Mouse (Mus musculus): ENCODE measurements at regions not wholly inside any gene's neighbourhood (a gene's known extent, or its start where the extent isn't known, plus 50 kb on each side); places are given as distances from the start of the nearest gene placed in this dataset.

DNA sequence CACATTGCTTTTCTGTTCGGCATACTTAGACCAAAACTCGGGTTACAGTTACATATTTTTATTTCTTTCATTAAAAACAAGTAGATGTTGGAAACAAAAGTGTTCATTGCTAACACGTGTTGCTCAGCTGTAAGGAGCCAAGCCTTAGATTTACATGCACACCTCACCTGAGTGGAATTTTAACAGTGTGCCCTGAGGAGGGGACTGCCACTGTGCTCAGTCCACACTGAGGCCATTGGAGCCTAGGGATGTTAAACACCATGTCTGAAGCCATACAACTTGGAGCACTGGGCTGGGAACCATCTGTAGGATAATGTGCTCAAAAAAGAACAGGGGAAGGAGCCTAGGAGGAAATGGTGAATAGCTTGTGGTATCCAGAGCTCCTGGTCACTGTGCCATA, 233.5 kb downstream of the Irs2 start:
- no peak for DNase-seq (ENCODE audit: low spot score in 2 of 2)

DNA sequence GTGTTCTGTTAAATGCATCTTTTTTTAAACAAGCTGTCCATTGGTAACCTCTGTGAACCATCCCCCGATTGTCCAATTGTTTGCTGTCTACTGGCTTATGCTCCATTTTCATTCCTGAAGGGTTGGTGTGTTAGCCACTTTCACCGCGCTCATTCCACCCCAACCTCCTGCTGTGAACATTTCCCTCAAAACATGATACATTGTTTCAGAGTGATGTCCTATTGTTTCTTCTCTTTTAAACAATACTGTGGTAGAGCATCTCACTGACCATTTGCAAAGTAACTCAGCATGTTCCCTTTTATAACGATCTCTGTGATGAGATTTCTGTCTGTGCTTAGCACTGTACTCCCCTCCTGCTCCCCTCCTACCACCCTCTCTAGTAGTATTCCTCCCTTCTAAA, 240.1 kb downstream of the Irs2 start:
- no peak for DNase-seq (ENCODE audit: low spot score in 2 of 2)

DNA sequence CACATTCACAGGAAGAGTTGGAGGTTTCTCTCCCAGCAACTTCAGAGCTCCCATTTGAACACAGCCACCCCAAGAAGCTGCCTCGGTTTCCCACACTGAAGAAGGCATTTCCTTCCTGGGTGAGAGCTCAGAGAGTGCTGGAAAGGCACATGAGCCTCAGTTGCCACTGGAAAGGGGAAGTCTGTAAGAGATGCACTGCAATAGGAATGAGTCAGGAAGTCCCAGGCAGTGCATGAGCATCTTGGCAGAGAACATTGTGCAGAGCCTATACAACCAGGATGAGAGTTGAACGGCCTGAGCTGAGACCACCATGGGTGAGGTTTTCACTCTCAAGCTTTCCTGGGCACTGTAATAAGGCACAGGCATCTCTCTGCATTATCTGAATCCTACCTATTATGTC, 244.4 kb downstream of the Irs2 start:
- DNase-seq (ENCODE audit: low spot score in 2 of 2) = no peak

GRCm38 (mm10) chr8:10761694-10762305, 246.5 kb downstream of the Irs2 start:
- no peak for DNase-seq (ENCODE audit: low spot score in 2 of 2)

DNA sequence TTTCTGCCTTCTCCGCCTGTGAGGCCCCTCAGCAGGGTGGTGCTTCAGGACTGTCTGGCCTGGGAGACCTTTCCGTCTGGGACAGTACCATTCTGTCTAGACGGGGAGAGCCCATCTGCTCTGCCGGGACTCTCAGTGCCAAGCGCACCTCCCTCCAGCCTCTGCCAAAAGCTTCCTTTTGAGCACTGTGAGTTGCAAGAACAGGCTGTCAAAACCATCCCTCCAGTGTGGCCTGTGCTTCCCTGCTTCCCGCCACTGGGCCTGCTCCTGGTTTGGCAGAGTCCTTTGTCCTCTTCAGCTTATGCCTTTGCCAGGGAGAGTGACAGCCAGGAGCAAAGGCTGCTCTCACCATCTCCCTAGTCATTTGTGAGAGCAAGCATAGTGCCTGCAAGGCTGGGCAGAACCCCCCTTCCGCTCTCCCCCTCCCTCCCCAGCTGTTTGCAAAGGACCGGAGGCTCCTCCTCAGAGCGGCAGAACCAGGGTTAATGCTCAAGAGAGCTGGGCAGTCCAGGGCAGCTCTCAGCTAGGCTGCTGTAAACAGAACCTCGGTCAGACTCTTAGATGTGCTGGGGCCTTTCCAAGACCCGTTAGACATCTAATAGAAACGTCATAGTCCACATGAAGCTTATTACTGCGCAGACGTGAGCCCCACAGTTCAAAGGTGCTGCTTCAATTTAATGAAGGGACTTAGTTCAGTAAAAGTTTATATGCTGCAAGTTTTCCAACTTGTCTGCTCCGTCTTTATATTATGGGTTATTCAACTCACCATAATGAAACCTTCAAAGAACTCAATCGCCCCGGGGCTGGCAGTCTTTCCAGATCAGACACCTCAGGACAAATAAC, 247.2 kb downstream of the Irs2 start:
- peak in 1 of 2 experiments; percentile 13 for DNase-seq (ENCODE audit: low spot score in 2 of 2)

DNA sequence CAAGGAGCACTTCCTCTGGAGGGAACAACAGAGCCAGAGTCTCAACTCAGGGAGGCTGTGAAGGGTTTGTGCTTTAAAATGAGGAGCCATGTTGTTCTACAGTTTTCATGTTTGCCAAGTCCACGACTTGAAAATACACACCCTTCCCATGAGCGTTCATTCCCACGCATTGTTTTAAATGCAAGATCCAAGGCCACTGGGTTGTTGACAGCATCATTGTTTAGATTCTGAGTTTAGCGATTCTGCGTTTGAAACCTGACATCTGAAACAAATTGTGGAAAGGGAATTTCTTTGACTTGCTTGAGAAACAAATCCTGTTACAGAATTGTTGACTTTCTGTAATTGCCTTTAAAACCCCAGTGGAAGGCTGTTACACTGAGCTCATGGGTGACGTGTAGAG, 248.0 kb downstream of the Irs2 start:
- DNase-seq (ENCODE audit: low spot score in 2 of 2) = no peak

GRCm38 (mm10) chr8:10758151-10758550, 250.1 kb downstream of the Irs2 start:
- no peak for DNase-seq (ENCODE audit: low spot score in 2 of 2)

DNA sequence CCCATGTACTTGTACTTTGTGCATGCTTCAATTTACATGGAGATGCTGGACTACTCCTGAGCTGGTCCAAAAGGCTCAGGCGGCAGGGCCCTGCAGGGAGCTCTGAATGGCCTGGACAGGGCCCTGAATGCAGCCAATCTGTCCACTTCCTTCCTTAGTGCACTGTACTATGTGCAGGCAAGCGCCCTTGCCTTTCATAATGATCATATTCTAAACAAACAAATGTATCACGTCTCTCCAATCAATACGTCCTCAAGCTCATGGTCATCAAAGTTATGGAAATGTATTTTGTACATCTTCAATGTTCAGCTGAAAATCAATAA, 253.3 kb downstream of the Irs2 start:
- no peak for DNase-seq (ENCODE audit: low spot score in 2 of 2)

DNA sequence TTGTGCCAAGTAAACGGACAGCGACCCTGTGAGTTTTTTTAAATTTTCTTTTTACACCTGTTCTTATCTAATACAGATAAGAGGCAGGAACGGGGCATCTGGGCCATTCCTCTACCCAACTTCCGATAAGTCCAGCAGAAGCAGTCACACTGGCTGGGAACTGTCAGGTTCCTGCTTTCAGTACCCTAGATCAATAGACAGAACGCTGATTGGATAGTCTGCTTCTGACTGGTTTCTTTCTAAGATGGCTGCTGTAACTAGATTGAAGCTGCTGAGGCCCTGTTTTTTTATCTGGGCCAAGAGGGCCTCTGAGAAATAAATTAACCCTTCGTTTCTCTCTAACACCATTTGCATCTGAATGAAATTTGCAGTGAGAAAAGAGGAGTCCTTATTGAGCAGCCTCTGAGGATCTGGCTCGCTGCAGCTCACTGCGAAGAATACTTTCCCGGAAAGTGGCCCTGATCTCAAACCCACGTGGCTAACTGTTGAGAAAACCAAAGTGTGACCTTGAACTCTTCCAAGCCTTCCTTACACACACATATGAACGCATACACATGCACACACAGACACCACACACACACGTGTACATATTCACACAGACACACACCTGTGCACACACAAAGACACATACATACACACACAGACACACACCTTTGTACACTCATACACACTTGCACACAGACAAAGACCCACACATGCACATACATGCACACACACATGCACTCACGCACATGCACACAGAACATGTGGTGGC, 253.8 kb downstream of the Irs2 start:
- DNase-seq (ENCODE audit: low spot score in 2 of 2) = no peak

DNA sequence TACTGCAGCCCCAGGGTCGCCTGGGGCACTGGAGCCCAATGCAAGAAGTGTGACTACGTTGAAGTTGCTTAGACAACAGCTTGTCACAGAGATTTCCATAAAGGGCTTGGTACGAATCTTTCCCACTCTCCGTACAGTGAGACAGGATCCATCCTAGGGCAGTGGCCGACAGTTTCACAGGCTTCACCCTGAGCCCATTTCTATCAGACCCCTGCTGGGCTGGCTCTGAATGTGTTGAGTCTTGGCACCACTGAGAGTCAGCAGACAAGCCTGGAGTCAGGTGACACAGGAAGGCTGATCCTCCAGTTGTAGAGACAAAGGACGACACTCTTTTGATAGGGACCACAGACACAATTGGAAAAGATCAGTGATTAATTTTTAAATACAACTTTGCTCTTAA, 255.2 kb downstream of the Irs2 start:
- no peak for DNase-seq (ENCODE audit: low spot score in 2 of 2)

- DNase-seq (ENCODE audit: low spot score in 2 of 2) = no peak
Observed at GRCm38 (mm10) chr8:10747150-10747549, 261.1 kb downstream of the Irs2 start.

DNA sequence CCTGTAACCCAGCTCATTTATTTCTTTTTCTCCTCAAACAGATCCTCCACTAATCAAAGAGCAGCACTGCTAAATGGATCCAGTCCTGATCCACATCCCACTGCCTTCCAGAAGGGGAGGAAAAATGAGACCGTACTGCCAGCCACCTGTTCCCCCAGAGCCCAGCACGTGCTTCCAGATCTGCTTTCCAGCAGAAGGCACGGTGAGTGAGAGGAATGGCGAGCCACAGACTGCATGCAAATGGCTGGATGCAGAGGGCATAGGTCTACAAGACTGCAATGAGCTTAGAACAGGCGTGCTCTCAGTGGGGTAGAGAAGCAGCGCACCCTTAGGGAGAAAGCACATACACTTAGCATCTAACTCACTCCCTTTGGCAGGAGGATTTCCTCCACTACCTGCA, 265.0 kb downstream of the Irs2 start:
- DNase-seq (ENCODE audit: low spot score in 2 of 2) = no peak

DNA sequence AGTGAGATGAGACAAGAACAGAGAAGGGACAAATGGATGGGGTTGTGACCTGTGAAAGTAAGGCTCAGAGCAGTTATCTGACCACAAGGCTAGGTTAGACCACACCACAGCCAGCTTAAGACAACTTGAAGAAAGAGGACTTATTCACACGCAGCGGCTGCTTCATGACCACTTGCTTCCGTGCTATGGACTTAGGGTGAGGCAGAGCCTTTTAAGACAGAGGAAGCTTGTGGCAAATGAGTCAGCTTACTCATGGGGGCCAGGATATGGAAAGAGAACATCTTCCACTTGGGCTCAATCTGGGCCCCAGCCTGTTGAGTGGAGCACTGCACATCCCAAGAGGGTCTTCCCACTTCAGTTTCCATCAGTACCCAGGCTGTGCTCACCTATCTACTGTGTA, 267.4 kb downstream of the Irs2 start:
- DNase-seq (ENCODE audit: low spot score in 2 of 2) = no peak

- DNase-seq (ENCODE audit: low spot score in 2 of 2) = no peak
Observed at GRCm38 (mm10) chr8:10738486-10739081, 269.7 kb downstream of the Irs2 start.

DNA sequence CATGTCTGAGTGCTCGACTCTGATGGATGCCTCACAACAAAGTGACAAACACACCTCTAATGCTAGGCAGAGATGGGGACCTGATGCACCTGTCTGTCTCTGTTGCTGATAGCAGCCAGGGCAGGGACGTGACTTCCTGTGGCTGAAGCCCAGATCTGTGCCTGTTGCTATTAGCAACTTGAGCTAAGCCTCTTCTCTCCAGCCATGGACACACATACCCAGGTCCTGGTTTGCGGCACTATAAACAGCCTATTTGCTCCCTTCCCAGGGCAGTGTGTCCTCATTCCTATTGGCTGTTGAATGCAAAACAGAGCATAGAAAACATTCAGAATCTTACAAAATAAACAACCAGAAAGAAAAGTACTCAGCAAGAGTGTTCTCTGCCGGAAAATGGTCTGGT, 273.5 kb downstream of the Irs2 start:
- no peak for DNase-seq (ENCODE audit: low spot score in 2 of 2)

- DNase-seq (ENCODE audit: low spot score in 2 of 2) = no peak
Observed at GRCm38 (mm10) chr8:10723332-10723731, 284.9 kb downstream of the Irs2 start.

DNA sequence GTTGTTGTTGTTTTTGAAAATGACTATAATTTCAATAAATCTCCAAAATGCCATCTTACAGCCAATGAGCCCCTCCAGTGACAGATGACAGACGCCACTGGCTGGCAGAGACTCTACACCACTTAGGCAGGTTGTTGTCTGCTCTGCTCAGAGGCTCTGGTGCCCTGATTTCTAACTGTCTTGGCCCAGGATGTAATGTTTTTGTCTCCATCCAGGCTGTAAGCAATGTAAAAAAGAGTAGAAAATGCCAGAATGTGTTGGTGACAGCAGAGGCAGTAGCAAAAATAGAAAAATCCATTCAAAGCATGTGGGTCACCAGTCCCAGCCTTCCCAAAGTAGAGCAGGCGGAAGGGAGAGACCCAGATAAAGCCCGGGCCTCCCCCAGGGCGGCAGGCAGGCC, 285.5 kb downstream of the Irs2 start:
- no peak for DNase-seq (ENCODE audit: low spot score in 2 of 2)

DNA sequence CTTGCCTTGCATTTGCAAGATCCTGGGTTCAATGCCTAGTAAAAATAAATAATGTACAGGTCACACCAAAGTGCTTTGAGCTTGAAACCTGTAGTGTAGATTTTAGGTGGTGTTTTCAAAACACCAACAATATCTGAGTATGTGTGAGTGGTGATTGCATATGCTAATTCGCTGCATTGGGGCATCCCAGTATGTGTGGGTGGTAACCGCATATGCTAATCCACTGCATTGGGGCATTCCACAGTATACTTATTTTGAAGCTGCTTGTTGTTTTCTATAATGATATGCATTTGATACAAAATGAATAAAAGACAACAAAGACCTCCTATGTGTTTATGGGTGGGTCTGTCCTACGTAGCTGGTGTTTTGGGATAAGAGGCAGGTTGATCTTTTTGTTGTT, 285.9 kb downstream of the Irs2 start:
- DNase-seq (ENCODE audit: low spot score in 2 of 2) = no peak

DNA sequence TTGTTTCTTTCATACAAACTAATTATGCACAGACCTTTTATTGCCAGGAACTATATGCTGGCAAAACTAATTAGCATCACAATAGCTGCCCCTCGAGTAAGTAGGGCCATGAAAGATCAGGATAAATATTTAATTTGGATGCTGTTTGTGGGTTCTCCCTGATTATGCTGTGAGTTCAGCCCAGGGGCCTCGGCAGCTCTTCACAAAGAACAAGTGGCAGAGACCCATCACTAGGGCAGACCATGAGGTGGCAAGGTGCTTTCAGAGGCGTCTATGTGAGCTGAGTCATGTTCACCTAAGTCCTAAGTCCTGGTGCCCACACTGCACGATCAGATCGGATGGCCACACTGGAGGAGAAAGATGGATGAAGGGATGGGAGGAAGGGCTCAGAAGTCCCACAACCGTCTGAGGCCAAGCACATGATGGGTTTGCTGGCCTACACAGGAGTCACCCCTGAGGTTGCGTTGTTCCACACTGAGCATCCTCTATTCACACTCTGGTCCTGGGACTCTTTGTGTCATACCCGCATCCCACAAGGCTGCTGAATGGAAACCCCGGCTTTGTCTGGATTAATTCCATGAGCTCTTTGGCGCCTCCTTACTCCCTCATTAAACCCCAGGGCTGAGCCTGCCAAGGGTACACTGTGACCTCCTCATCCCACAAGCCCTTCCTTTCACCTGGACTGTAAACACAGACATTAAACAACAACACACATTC, 287.0 kb downstream of the Irs2 start:
- DNase-seq (ENCODE audit: low spot score in 2 of 2) = no peak

DNA sequence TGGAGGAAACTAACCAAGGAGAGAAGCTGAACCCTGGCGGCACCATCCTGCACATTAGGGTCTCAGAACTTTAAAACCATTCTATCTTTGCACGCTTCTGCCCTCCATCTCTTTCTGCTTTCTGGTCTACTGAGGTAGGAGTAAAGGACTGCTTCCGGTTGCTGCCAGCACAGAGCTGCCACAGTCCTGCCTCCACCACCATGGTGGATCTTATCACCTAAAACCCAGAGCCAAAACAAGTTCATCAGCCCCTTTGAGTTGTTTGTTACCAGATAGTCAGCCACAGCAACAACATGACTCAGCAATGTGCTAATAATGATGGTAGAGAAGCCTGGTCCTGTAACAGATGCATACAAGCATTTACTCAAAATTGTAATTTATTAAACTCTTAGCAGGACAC, 287.9 kb downstream of the Irs2 start:
- DNase-seq (ENCODE audit: low spot score in 2 of 2) = no peak

GRCm38 (mm10) chr8:10719411-10719810, 288.8 kb downstream of the Irs2 start:
- no peak for DNase-seq (ENCODE audit: low spot score in 2 of 2)

DNA sequence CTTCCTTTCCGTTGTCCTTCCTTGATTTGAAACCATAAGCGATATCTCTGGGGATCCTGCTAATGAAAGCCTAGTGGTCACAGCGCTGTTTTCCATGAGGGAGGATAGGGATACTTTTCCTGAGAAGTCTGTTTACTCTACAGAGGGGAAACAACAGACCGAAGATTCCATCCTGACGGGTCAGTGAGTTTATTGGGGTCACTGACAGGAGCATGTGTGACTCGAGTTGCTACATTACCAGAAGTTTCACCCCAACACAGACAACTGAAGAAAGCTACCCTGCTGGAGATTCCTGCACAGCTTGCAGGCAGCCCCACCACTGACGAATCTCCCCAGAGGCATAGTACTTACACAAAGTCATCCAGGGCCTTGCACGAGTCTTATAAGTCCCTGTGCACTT, 291.0 kb downstream of the Irs2 start:
- no peak for DNase-seq (ENCODE audit: low spot score in 2 of 2)
